ENCODE assay signal across 8 mouse cellular contexts in the genomic region with DNA sequence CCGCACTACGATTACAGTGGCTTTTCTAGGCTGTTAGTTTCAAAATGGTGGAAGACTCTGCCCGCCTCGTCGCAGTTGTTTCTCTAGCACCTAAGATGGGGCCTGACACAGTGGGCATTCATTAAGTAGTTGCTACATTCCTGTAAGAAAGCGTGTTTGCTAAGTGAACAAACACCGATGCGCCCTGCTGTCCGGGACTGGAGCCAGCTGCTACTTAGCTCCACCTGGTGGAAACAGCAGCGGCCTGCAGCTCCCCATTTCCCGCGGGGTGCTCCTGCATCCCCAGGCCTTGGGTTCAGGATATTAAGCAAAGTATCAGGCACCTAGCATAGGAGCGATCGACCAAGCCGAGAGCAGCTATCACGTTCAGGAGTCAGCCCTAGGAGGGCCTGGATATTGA. TPM values are rescaled to one million over a fixed set of nuclear protein-coding genes. Genes with fewer than 3 reads are reported as not detected.
DNase-seq lines count a peak whose midpoint lies in the region; ATAC-seq and TF ChIP-seq lines count a peak whose summit lies in the region.

No protein-coding gene starts in this region.

- peaks cover 11% of the 10 kb centered on the region for H3K36me3 ChIP-seq in limb, embryonic 14.5 days (ENCODE audit: control insufficient read depth, insufficient read depth, low read length)
- peaks cover 7% of the 10 kb centered on the region for H3K36me3 ChIP-seq in midbrain, embryonic 16.5 days (ENCODE audit: control insufficient read depth, insufficient read depth, low read length)
- peaks cover 10% of the 10 kb centered on the region for H3K36me3 ChIP-seq in spleen, adult 2 months (ENCODE audit: control insufficient read depth, insufficient read depth, low read length)

- WGBS in limb, embryonic 14.5 days = 8% methylated on average over 16 of the region's 16 CpGs
- WGBS in midbrain, embryonic 16.5 days = 9% methylated on average over 16 of the region's 16 CpGs
- 9% methylated on average over 16 of the region's 16 CpGs for WGBS in spleen, adult 2 months

- H3K4me1 ChIP-seq in limb, embryonic 14.5 days (ENCODE audit: control insufficient read depth, insufficient read depth, low read length) = peaks cover 10% of the 10 kb centered on the region
- peaks cover 18% of the 10 kb centered on the region for H3K4me1 ChIP-seq in midbrain, embryonic 16.5 days (ENCODE audit: control insufficient read depth, insufficient read depth, low read length)
- peaks cover 5% of the 10 kb centered on the region for H3K4me1 ChIP-seq in spleen, adult 2 months (ENCODE audit: control insufficient read depth, insufficient read depth, insufficient read length)

- no peak overlapping the region for H3K9ac ChIP-seq in limb, embryonic 14.5 days (ENCODE audit: low read depth, low read length, severe bottlenecking)
- no peak overlapping the region for H3K9ac ChIP-seq in midbrain, embryonic 16.5 days (ENCODE audit: low read depth, low read length)

- peak overlapping the region; percentile 43 for H3K4me2 ChIP-seq in limb, embryonic 14.5 days (replicated peaks; ENCODE audit: low read depth, low read length, severe bottlenecking)
- peak overlapping the region; percentile 41 for H3K4me2 ChIP-seq in midbrain, embryonic 16.5 days (ENCODE audit: low read length)

- no peaks in the 10 kb centered on the region for H3K9me3 ChIP-seq in limb, embryonic 14.5 days (ENCODE audit: control insufficient read depth, low read length)
- H3K9me3 ChIP-seq in midbrain, embryonic 16.5 days (replicated peaks; ENCODE audit: control insufficient read depth, low read length, poor library complexity, severe bottlenecking) = no peaks in the 10 kb centered on the region

- no peak for TF ChIP-seq POLR2A in limb, embryonic 14.5 days (IDR thresholded peaks at IDR 0.05; ENCODE audit: borderline replicate concordance, extremely low read depth, insufficient read depth, insufficient read length)
- TF ChIP-seq POLR2A in spleen, adult 2 months (IDR thresholded peaks at IDR 0.05; ENCODE audit: low read depth, low read length) = no peak

- no peak for ATAC-seq in limb, embryonic 14.5 days (ENCODE audit: low FRiP score, low read depth)
- ATAC-seq in midbrain, embryonic 16.5 days = no peak

- peak overlapping the region; percentile 21; the same call in 1 of the 2 replicates for H3K4me3 ChIP-seq in limb, embryonic 14.5 days (replicated peaks; ENCODE audit: low read length)
- no peak overlapping the region; the same call in 1 of the 2 replicates for H3K4me3 ChIP-seq in midbrain, embryonic 16.5 days (ENCODE audit: low read depth, low read length)
- no peak overlapping the region for H3K4me3 ChIP-seq in spleen, adult 2 months (ENCODE audit: extremely low read depth, insufficient read depth, insufficient read length)

- DNase-seq in layer of hippocampus, adult 11-12 months (ENCODE audit: low spot score) = peak; percentile 73
- no peak for DNase-seq in layer of hippocampus, adult 9-10 months (ENCODE audit: low spot score)
- peak; percentile 77 for DNase-seq in embryo, embryonic 9.5 days (ENCODE audit: extremely low spot score)
- DNase-seq in heart, adult 11 months = peak; percentile 97
- DNase-seq in kidney, adult 11 months = peak; percentile 66
- peak; percentile 77 for DNase-seq in limb, embryonic 14.5 days (ENCODE audit: low spot score)
- DNase-seq in spleen, adult 2 months (ENCODE audit: low read depth in 1 of 2, low spot score in 2 of 2) = peak in 1 of 2 experiments; percentile 59

- H3K27me3 ChIP-seq in limb, embryonic 14.5 days (ENCODE audit: control insufficient read depth, insufficient read depth, low read length) = no peaks in the 10 kb centered on the region
- no peaks in the 10 kb centered on the region for H3K27me3 ChIP-seq in midbrain, embryonic 16.5 days (ENCODE audit: control insufficient read depth, insufficient read depth, low read depth, low read length)
- no peaks in the 10 kb centered on the region for H3K27me3 ChIP-seq in spleen, adult 2 months (ENCODE audit: control insufficient read depth, insufficient read depth, low read length)

- TF ChIP-seq CTCF in spleen, adult 2 months (IDR thresholded peaks at IDR 0.05; ENCODE audit: extremely low read depth, insufficient read depth, insufficient read length, insufficient replicate concordance) = peak; percentile 85

- H3K27ac ChIP-seq in limb, embryonic 14.5 days (replicated peaks; ENCODE audit: low read depth, low read length) = no peak overlapping the region
- H3K27ac ChIP-seq in midbrain, embryonic 16.5 days (ENCODE audit: low read length) = no peak overlapping the region
- no peak overlapping the region for H3K27ac ChIP-seq in spleen, adult 2 months (ENCODE audit: insufficient read depth, low read length)

RNA-seq across cellular contexts. Expression of a gene that starts 1.6 kb away (rescaled TPM):
- 139 and 213 TPM in 2 replicates for polyA plus RNA-seq in limb, embryonic 14.5 days (2012; rRNA removed)
- polyA plus RNA-seq in limb, embryonic 14.5 days (2014; fragmentation: Nextera tagmentation; extraction: Ambion mirVana) = 185 and 191 TPM in 2 replicates
- polyA plus RNA-seq in midbrain, embryonic 16.5 days (2015; fragmentation: Nextera tagmentation; extraction: Ambion mirVana) = 109 and 115 TPM in 2 replicates
- polyA plus RNA-seq in spleen, adult 2 months (2012; rRNA removed) = 612 and 971 TPM in 2 replicates

RNA-seq across cellular contexts. Expression of a gene that starts 13.8 kb away (rescaled TPM):
- 24.9 and 32.4 TPM in 2 replicates for polyA plus RNA-seq in limb, embryonic 14.5 days (2012; rRNA removed)
- 9.8 and 13.5 TPM in 2 replicates for polyA plus RNA-seq in limb, embryonic 14.5 days (2014; fragmentation: Nextera tagmentation; extraction: Ambion mirVana)
- 33.1 and 36.4 TPM in 2 replicates for polyA plus RNA-seq in midbrain, embryonic 16.5 days (2015; fragmentation: Nextera tagmentation; extraction: Ambion mirVana)
- 31.8 and 38.4 TPM in 2 replicates for polyA plus RNA-seq in spleen, adult 2 months (2012; rRNA removed)

RNA-seq across cellular contexts. Expression of a gene that starts 23.2 kb away (rescaled TPM):
- 18.5 and 19.7 TPM in 2 replicates for polyA plus RNA-seq in limb, embryonic 14.5 days (2012; rRNA removed)
- polyA plus RNA-seq in limb, embryonic 14.5 days (2014; fragmentation: Nextera tagmentation; extraction: Ambion mirVana) = 21.5 and 25.4 TPM in 2 replicates
- 3.2 and 3.4 TPM in 2 replicates for polyA plus RNA-seq in midbrain, embryonic 16.5 days (2015; fragmentation: Nextera tagmentation; extraction: Ambion mirVana)
- 29.2 and 33.1 TPM in 2 replicates for polyA plus RNA-seq in spleen, adult 2 months (2012; rRNA removed)

RNA-seq across cellular contexts. Expression of a gene that starts 55.8 kb away (rescaled TPM):
- polyA plus RNA-seq in limb, embryonic 14.5 days (2012; rRNA removed) = 3.7 and 4.7 TPM in 2 replicates
- polyA plus RNA-seq in limb, embryonic 14.5 days (2014; fragmentation: Nextera tagmentation; extraction: Ambion mirVana) = 2.3 and 3.5 TPM in 2 replicates
- 1.2 and 1.4 TPM in 2 replicates for polyA plus RNA-seq in midbrain, embryonic 16.5 days (2015; fragmentation: Nextera tagmentation; extraction: Ambion mirVana)
- polyA plus RNA-seq in spleen, adult 2 months (2012; rRNA removed) = 101 TPM in 2 replicates
